Comparison of ENCODE assay signal across 13 mouse cellular contexts in genomic region chr7:130148906-130149305, GRCm38 (mm10).
"Had no signal": no experiment of that assay in that cellular context is flagged by ENCODE, and none has a peak within 500 bp of the region (broad histone marks: within the 10 kb centered on the region; RNA-seq: fewer than 3 reads in every experiment).

No protein-coding gene starts in this region.

- H3K27ac ChIP-seq: layer of hippocampus, adult 2 months; liver, embryonic 13.5 days had no signal

- H3K36me3 ChIP-seq: liver, embryonic 13.5 days had no signal

- DNase-seq: kidney, postnatal 14 days; kidney, postnatal 4 days; layer of hippocampus, adult 9-11 months; liver, embryonic 13.5 days; lung, adult 2 months; lung, postnatal 14 days; lung, postnatal 4 days; midbrain, embryonic 14.5 days; thymus, adult 2 months; thymus, postnatal 14 days; thymus, postnatal 4 days had no signal

- H3K4me2 ChIP-seq: liver, embryonic 13.5 days; midbrain, embryonic 11.5 days had no signal

- H3K4me3 ChIP-seq: layer of hippocampus, adult 2 months; liver, embryonic 13.5 days had no signal

- H3K27me3 ChIP-seq: liver, embryonic 13.5 days had no signal

- H3K4me1 ChIP-seq: liver, embryonic 13.5 days had no signal

- H3K9me3 ChIP-seq: liver, embryonic 13.5 days had no signal

- H3K9ac ChIP-seq: liver, embryonic 13.5 days had no signal
